Mouse (Mus musculus) c-Kit-positive CD71-positive TER-119-negative erythroid progenitor cells, embryonic 14.5 days (primary cell): ENCODE measurements around the gene Tspan5.

Source experiments
- DNase-seq: peaks from one replicate; pipeline ENCODE4 v3.0.0-alpha.2; 2013; ENCODE audit warnings: low read depth

The Tspan5 gene

DNA sequence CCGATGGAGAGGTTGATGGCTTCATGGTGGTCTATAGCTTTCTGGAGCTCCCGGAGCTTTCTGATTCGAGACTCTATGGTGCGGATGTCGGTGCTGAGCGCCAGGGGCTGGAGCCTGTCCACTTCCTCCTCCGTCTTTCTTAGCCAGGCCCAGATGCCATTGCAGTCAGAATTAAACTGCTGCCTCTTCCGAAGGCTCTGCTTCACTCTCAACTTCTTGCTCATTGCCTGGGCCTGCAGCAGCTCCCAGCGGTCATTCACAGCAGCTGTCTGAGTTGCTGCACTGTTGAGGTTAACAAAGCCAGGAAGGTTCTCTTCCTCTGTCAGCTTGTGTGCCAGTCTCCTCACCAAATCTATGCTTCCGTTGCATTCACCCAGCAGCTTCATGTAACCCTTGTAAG lies 195.2 kb downstream of the Tspan5 start:
- no peak for DNase-seq

DNA sequence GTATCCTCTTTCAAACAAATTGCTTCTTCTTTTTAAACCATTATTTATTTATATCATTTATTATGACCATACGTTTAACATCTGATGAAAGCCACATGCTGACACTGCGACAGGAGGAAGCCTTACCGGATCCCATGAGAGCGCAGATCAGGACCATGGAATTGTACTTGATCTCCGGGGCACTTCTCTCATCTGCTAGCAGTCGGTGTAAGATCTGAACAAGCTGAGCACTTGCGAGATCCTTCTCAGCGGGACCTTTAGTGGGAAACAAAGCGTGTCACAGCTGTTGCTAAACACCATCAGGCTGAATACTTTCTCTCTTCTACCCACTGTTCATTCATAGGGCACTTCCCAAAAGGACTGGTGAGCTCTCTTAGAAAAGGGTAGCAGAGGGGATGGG lies 199.6 kb downstream of the Tspan5 start:
- no peak for DNase-seq

DNA sequence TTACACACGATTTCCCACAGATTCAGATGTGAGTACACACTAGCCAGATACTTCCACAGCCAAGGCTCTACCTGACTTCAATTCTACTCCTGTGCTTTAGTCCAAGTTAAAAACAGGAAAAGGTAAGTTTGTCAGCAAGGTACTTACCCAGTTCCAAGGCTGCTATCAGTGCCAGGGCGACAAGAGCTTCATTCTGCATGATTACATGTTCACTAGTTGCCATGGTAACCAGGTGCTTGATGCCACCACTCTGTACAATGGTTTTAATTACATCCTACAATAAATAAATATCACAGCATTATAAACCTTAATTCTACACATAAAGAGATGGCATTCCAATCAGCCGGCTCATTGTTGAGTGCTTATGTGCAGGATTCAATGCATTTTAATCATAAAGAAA lies 203.5 kb downstream of the Tspan5 start:
- no peak for DNase-seq

DNA sequence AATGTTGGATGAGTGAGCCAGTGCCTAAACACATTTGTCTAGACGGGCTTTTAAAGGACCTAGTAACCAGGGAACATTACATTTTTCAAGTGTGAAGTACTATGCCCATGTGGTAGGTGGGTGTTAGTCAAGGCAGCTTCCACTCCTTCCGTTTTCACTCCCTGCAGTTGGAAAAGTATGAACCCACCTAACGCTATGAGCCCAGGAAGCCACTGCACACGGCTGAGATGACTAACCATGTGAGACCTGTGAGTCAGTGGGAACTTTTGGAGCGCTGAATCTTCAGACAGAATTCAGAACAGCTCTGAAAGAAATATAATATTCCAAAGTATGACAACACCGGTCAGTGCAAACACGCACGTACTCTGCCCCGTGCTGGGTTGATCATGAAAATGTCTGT lies 207.1 kb downstream of the Tspan5 start:
- DNase-seq: no peak

DNA sequence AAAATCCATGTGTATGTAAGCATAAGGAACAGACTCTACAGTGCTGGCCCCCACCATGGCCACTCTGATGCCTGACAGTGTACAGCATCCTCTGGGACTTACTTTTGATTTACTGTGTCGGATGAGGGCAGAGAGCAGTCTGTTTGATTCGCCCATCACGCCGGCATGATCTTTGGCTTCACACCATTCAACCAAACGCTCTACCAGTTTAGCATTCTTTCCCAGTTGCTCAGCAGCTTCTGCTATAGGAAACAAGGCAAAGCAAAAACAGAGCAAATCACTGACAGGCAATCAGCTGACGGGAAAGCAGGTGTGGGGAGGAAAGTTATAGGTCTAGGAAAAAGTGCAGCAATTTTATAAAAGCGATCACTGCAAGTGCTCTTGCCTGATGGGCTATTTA lies 213.2 kb downstream of the Tspan5 start:
- no peak for DNase-seq
